Mouse (Mus musculus): ENCODE data around the gene Gm4836.
"Not testable (repeated sequence)": the region's sequence is repeated elsewhere in the genome, so short reads cannot be mapped to it uniquely, and the experiment has no call there.

Gene Gm4836

DNA sequence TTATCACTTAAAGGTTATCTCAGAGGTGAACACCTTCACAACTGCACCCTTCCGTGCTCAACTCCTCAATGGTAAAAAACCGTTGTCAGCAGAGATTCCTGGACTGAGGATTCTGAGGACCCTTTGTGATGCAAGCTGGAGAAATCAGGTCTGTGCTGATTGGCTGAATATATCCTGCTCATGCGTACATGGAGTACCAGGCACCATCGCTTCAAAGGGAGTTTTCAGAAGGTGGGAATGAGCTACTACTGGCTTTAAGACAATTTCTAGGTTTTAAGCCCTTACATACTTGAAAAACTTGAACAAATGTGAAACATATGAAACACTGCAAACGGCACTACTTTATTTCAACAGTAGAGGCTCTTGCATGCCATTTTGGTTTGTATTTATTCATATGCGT, at the start of gene Gm4836:
Gene Gm4836 (minus strand): TSS at position 101 of the 400 bp plus-strand sequence.
- DNase-seq (ENCODE audit: low spot score in 2 of 2): not testable (repeated sequence)
